Mouse (Mus musculus) heart, embryonic 11.5 days (tissue): ENCODE data around the gene Cdk1. TPM values are rescaled to one million over a fixed set of nuclear protein-coding genes. Genes with fewer than 3 reads are reported as not detected.

Source experiments
- ATAC-seq: fragments of 200-750 bp; cut with Nextera tagmentation; replicated peaks from 2 replicates; pipeline ENCODE4 v1.8.0; 2017; ENCODE audit warnings: moderate library complexity; ENCODE audit not compliant: insufficient number of reproducible peaks, low FRiP score, low TSS enrichment
- H3K27ac ChIP-seq: fragments of 300-500 bp; sonication (generic); 2 replicates; pipeline ENCODE4 v1.5.1; 2014; ENCODE audit warnings: mild to moderate bottlenecking, low read depth, low read length
- H3K27me3 ChIP-seq: fragments of 300-500 bp; sonication (generic); 2 replicates; pipeline ENCODE4 v1.6.1; 2014; ENCODE audit warnings: mild to moderate bottlenecking, low read length, mixed read lengths; ENCODE audit not compliant: control insufficient read depth, insufficient read depth
- H3K36me3 ChIP-seq: fragments of 300-500 bp; sonication (generic); 2 replicates; pipeline ENCODE4 v1.6.1; 2014; ENCODE audit warnings: mild to moderate bottlenecking, low read length, moderate library complexity, mixed read lengths; ENCODE audit not compliant: control insufficient read depth, insufficient read depth
- H3K4me1 ChIP-seq: fragments of 300-500 bp; sonication (generic); 2 replicates; pipeline ENCODE4 v1.6.1; 2014; ENCODE audit warnings: low read length; ENCODE audit not compliant: control insufficient read depth, insufficient read depth
- H3K4me2 ChIP-seq: fragments of 300-500 bp; sonication (generic); 2 replicates; pipeline ENCODE4 v1.6.1; 2014; ENCODE audit warnings: mild to moderate bottlenecking, moderate library complexity
- H3K4me3 ChIP-seq: fragments of 300-500 bp; sonication (generic); 2 replicates; pipeline ENCODE4 v1.5.1; 2014; ENCODE audit warnings: low read depth, low read length
- H3K9ac ChIP-seq: fragments of 300-500 bp; sonication (generic); 2 replicates; pipeline ENCODE4 v1.6.1; 2014; ENCODE audit warnings: mild to moderate bottlenecking, low read depth, low read length, moderate library complexity
- H3K9me3 ChIP-seq: fragments of 300-500 bp; sonication (generic); replicated peaks from 2 replicates; pipeline ENCODE4 v1.6.1; 2016; ENCODE audit warnings: low read length; ENCODE audit not compliant: control insufficient read depth
- whole genome bisulfite sequencing: fragments of 180-500 bp; shearing (Covaris S2); extraction: QIAGEN DNeasy Blood & Tissue Kit; methylation state at CpG from one replicate; pipeline ENCODE4 v1.1.7; 2014; ENCODE audit not compliant: insufficient replicate concordance; 5-methylcytosine and 5-hydroxymethylcytosine counted together
- polyA plus RNA-seq: library from polyadenylated mRNA; unstranded; fragments of >200 nt; fragmentation: Nextera tagmentation; extraction: Ambion mirVana; gene quantifications from 2 replicates; pipeline ENCODE4 v1.2.1, GENCODE M21; 2014

The Cdk1 gene
- 372 and 388 TPM in 2 replicates for polyA plus RNA-seq

GRCm38 (mm10) chr10:69352212-69353085 lies at the start of gene Cdk1:
TSS of gene Cdk1 (minus strand) at chr10:69352938.
- H3K9me3 ChIP-seq = no peaks in the 10 kb centered on the region
- peaks cover 9% of the 10 kb centered on the region for H3K36me3 ChIP-seq
- peak within 1 kb of the TSS; percentile 98 for H3K4me3 ChIP-seq
- H3K9ac ChIP-seq = peak within 1 kb of the TSS; percentile 98
- no peaks in the 10 kb centered on the region for H3K27me3 ChIP-seq
- peak within 1 kb of the TSS; percentile 87 for H3K27ac ChIP-seq
- WGBS = 0% methylated on average over 49 of the region's 51 CpGs
- peak within 1 kb of the TSS; percentile 89 for H3K4me2 ChIP-seq
- H3K4me1 ChIP-seq = peaks cover 22% of the 10 kb centered on the region
- peak; percentile 93 for ATAC-seq

- H3K9me3 ChIP-seq = no peaks in the 10 kb centered on the region
- peak overlapping the region; percentile 98 for H3K4me2 ChIP-seq
- WGBS = 4% methylated on average over 17 of the region's 17 CpGs
- peak overlapping the region; percentile 65 for H3K4me3 ChIP-seq
- H3K27ac ChIP-seq = no peak overlapping the region
- no peaks in the 10 kb centered on the region for H3K36me3 ChIP-seq
- H3K27me3 ChIP-seq = peaks cover 42% of the 10 kb centered on the region
- H3K9ac ChIP-seq = no peak overlapping the region
- H3K4me1 ChIP-seq = peaks cover 4% of the 10 kb centered on the region; the same call in 1 of the 2 replicates
- ATAC-seq = no peak
Measured at GRCm38 (mm10) chr10:69399814-69400385, 47.2 kb upstream of the Cdk1 start.

GRCm38 (mm10) chr10:69398763-69399590 lies 46.2 kb upstream of the Cdk1 start, which contains the start of gene Ank3:
TSS of gene Ank3 (plus strand) at chr10:69398773.
- Histone ChIP-seq H3K36me3 (no peaks in the 10 kb centered on the region), H3K4me1 (peaks cover 4% of the 10 kb centered on the region; the same call in 1 of the 2 replicates), H3K27me3 (peaks cover 42% of the 10 kb centered on the region), H3K4me2 (peak within 1 kb of the TSS; percentile 98), H3K9ac (peak within 1 kb of the TSS; percentile 29), H3K4me3 (peak within 1 kb of the TSS; percentile 65), H3K9me3 (no peaks in the 10 kb centered on the region), H3K27ac (no peak within 1 kb of the TSS)
- peak; percentile 39 for ATAC-seq
- under 1% methylated on average over 61 of the region's 77 CpGs for WGBS

- peaks cover 42% of the 10 kb centered on the region for H3K27me3 ChIP-seq
- under 1% methylated on average over 26 of the region's 26 CpGs for WGBS
- H3K4me3 ChIP-seq = peak overlapping the region; percentile 65
- peak overlapping the region; percentile 98 for H3K4me2 ChIP-seq
- H3K9me3 ChIP-seq = no peaks in the 10 kb centered on the region
- H3K36me3 ChIP-seq = no peaks in the 10 kb centered on the region
- ATAC-seq = 0 out of 2 replicates have a peak, but pooled peaks have one; percentile 18
- H3K27ac ChIP-seq = no peak overlapping the region
- peaks cover 4% of the 10 kb centered on the region; the same call in 1 of the 2 replicates for H3K4me1 ChIP-seq
- H3K9ac ChIP-seq = peak overlapping the region; percentile 29; the same call in 1 of the 2 replicates
Measured at GRCm38 (mm10) chr10:69398197-69398762, 45.5 kb upstream of the Cdk1 start.

GRCm38 (mm10) chr10:69389511-69389910 lies 36.8 kb upstream of the Cdk1 start:
- WGBS = 69% methylated on average over 4 of the region's 4 CpGs
- no peak for ATAC-seq

GRCm38 (mm10) chr10:69386767-69387166 lies 34.0 kb upstream of the Cdk1 start:
- Histone ChIP-seq H3K36me3 (no peaks in the 10 kb centered on the region), H3K9me3 (no peaks in the 10 kb centered on the region), H3K9ac (no peak overlapping the region), H3K27ac (no peak overlapping the region), H3K4me1 (no peaks in the 10 kb centered on the region), H3K4me2 (no peak overlapping the region), H3K27me3 (no peaks in the 10 kb centered on the region), H3K4me3 (no peak overlapping the region)
- WGBS = 52% methylated on average over 8 of the region's 8 CpGs
- ATAC-seq = no peak

More at GRCm38 (mm10) chr10:69389511-69389910, 36.8 kb upstream of the Cdk1 start:
- Histone ChIP-seq H3K4me1 (no peaks in the 10 kb centered on the region), H3K27me3 (no peaks in the 10 kb centered on the region), H3K36me3 (no peaks in the 10 kb centered on the region), H3K4me3 (no peak overlapping the region), H3K4me2 (no peak overlapping the region), H3K27ac (no peak overlapping the region), H3K9ac (no peak overlapping the region), H3K9me3 (no peaks in the 10 kb centered on the region)

GRCm38 (mm10) chr10:69385136-69385535 lies 32.4 kb upstream of the Cdk1 start:
- Histone ChIP-seq H3K27ac (no peak overlapping the region), H3K9me3 (no peaks in the 10 kb centered on the region), H3K4me3 (no peak overlapping the region), H3K4me2 (no peak overlapping the region), H3K36me3 (no peaks in the 10 kb centered on the region), H3K9ac (no peak overlapping the region), H3K27me3 (no peaks in the 10 kb centered on the region), H3K4me1 (no peaks in the 10 kb centered on the region)
- WGBS = 84% methylated on average over 8 of the region's 8 CpGs
- ATAC-seq = no peak

GRCm38 (mm10) chr10:69384640-69385039 lies 31.9 kb upstream of the Cdk1 start:
- Histone ChIP-seq H3K27ac (no peak overlapping the region), H3K4me2 (no peak overlapping the region), H3K36me3 (no peaks in the 10 kb centered on the region), H3K27me3 (no peaks in the 10 kb centered on the region), H3K9me3 (no peaks in the 10 kb centered on the region), H3K4me1 (no peaks in the 10 kb centered on the region), H3K9ac (no peak overlapping the region), H3K4me3 (no peak overlapping the region)
- WGBS = 77% methylated on average over 11 of the region's 11 CpGs
- ATAC-seq = no peak
